Mouse (Mus musculus) intestine, postnatal 0 days (tissue): ENCODE measurements around the gene Rassf6. TPM values are rescaled to one million over a fixed set of nuclear protein-coding genes. Genes with fewer than 3 reads are reported as not detected.

Experiments used
- ATAC-seq: fragments of 200-750 bp; cut with Nextera tagmentation; 2 replicates; pipeline ENCODE4 v1.8.0; 2017; ENCODE audit warnings: mild to moderate bottlenecking, moderate TSS enrichment, moderate library complexity
- H3K27ac ChIP-seq: fragments of 300-500 bp; sonication (generic); 2 replicates; pipeline ENCODE4 v1.5.1; 2014; ENCODE audit warnings: mild to moderate bottlenecking, low read depth, low read length, moderate library complexity
- H3K27me3 ChIP-seq: fragments of 300-500 bp; sonication (generic); replicated peaks from 2 replicates; pipeline ENCODE4 v1.6.1; 2014; ENCODE audit warnings: low read length, mixed read lengths; ENCODE audit not compliant: control insufficient read depth, insufficient read depth
- H3K36me3 ChIP-seq: fragments of 300-500 bp; sonication (generic); 2 replicates; pipeline ENCODE4 v1.6.1; 2014; ENCODE audit warnings: mild to moderate bottlenecking, moderate library complexity; ENCODE audit not compliant: control insufficient read depth, insufficient read depth
- H3K4me1 ChIP-seq: fragments of 300-500 bp; sonication (generic); replicated peaks from 2 replicates; pipeline ENCODE4 v1.6.1; 2014; ENCODE audit warnings: antibody characterized with exemption, low read length, mixed read lengths; ENCODE audit not compliant: control insufficient read depth, insufficient read depth
- H3K4me2 ChIP-seq: fragments of 300-500 bp; sonication (generic); replicated peaks from 2 replicates; pipeline ENCODE4 v1.6.1; 2014; ENCODE audit warnings: low read depth, mild to moderate bottlenecking, moderate library complexity
- H3K4me3 ChIP-seq: fragments of 300-500 bp; sonication (generic); 2 replicates; pipeline ENCODE4 v1.5.1; 2014; ENCODE audit warnings: low read depth, low read length
- H3K9ac ChIP-seq: fragments of 300-500 bp; sonication (generic); 2 replicates; pipeline ENCODE4 v1.6.1; 2014; ENCODE audit warnings: mild to moderate bottlenecking, low read depth, low read length
- H3K9me3 ChIP-seq: fragments of 300-500 bp; sonication (generic); 2 replicates; pipeline ENCODE4 v1.6.1; 2016; ENCODE audit warnings: mixed run types; ENCODE audit not compliant: control insufficient read depth
- CTCF ChIP-seq: sonication (generic); IDR thresholded peaks from 2 replicates; pipeline ENCODE4 v1.5.1; 2016; ENCODE audit warnings: low read depth, mild to moderate bottlenecking, control low read depth, antibody characterized with exemption, moderate library complexity
- WGBS: fragments of 180-500 bp; shearing (Covaris S2); extraction: QIAGEN DNeasy Blood & Tissue Kit; methylation state at CpG from one replicate; pipeline ENCODE4 v1.1.7; 2014; 5-methylcytosine and 5-hydroxymethylcytosine counted together
- polyA plus RNA-seq: library from polyadenylated mRNA; unstranded; fragments of >200 nt; fragmentation: Nextera tagmentation; extraction: Ambion mirVana; gene quantifications from 2 replicates; pipeline ENCODE4 v1.2.1, GENCODE M21; 2015

Gene Rassf6
- polyA plus RNA-seq, 1 experiment from 2014 or later, result 30.7 TPM

DNA sequence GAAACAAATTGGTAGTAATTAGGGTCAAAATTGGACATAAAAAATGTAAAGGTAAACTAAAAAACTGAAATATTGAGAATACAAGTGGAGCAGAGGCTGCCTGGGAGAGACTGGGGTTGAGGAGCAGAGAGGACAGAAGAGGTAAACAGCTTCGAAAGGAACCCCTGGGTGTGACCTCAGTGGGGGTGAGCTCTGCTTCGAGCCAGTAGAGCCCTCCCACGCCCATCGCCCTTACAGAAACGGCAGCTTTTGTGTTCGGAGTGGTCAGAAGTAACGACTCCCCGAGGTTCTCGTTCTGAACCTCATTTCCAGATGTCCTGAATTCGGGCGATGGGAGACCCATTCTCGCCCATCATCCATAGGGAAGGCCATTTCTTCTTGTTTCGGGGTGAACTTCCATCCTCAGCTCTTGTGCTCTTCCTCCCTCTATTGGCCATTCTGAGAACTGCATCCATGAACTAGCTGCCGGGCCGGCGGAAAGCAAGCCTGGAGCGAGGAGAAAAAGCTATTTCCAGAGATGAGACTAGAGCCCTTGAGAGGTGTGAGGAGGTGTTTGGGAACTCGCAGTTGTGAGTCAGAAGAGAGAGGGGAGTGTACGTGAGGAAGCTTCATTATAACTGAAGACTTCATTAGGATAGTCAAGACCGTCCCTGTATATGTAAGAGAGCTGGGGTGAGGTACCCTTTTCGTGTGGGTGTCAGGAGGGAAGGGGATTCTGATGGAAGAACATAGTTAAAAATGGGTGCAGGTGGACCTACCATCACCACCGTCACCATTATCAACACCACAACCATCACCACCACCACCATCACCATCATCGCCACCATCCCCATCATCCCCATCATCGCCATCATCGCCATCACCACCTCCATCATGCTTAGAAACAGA, 51.5 kb downstream of the Rassf6 start:
- ATAC-seq, result no peak
- Histone ChIP-seq H3K4me1 (no peaks in the 10 kb centered on the region), H3K27ac (no peak overlapping the region), H3K36me3 (no peaks in the 10 kb centered on the region), H3K9ac (no peak overlapping the region), H3K27me3 (no peaks in the 10 kb centered on the region), H3K9me3 (no peaks in the 10 kb centered on the region), H3K4me2 (peak overlapping the region; percentile 58), H3K4me3 (peak overlapping the region; percentile 22; the same call in 1 of the 2 replicates)
- TF ChIP-seq CTCF, result peak; percentile 98
- 25% methylated on average over 25 of the region's 25 CpGs for WGBS

DNA sequence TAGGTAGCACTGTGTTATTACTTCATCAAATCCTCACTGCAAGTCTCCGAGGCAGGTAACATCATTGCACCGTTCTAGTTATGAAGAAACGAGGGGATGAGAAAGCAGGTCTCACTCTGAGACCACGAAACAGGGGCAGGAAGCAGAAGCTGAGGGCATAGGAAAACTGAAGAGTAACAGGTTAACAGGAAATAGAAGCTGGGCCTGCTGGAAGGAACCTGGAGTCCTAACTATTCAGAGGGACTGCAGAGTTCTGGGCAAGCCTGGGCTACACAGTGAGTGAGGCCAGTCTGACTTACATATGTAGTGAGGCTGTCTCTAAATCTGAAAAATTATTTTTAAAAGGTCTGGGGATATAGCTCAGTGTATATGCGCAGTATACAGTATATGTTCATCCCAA, 52.4 kb downstream of the Rassf6 start:
- Histone ChIP-seq H3K27me3 (no peaks in the 10 kb centered on the region), H3K4me3 (no peak overlapping the region), H3K27ac (no peak overlapping the region), H3K36me3 (no peaks in the 10 kb centered on the region), H3K4me2 (no peak overlapping the region), H3K9ac (no peak overlapping the region), H3K9me3 (no peaks in the 10 kb centered on the region), H3K4me1 (no peaks in the 10 kb centered on the region)
- no peak for TF ChIP-seq CTCF
- ATAC-seq, result no peak
- 91% methylated on average over 5 of the region's 5 CpGs for WGBS

DNA sequence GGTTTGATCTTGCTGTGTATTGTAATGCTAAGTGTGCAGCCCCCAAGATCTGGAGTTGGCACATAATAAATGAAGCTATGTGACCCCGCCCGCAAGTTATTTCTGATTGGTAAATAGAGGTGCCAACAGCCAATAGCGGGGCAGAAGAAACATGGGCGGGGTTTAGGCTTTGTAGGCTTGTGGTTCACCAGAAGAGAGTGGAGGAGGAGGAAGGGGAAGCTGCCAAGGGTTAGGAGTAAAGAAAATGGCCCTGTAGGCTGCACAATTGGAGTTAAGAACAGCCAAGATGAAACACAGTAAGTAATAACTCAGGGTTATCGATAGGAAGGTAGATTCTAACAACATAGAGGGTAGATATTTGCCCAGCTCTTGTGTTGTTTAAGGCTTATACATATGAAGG, 53.9 kb downstream of the Rassf6 start:
- WGBS, result 80% methylated on average over 5 of the region's 5 CpGs
- no peak for ATAC-seq
- no peak overlapping the region for H3K27ac ChIP-seq
- no peaks in the 10 kb centered on the region for H3K27me3 ChIP-seq
- TF ChIP-seq CTCF, result no peak
- H3K4me2 ChIP-seq, result no peak overlapping the region
- no peak overlapping the region for H3K9ac ChIP-seq
- no peaks in the 10 kb centered on the region for H3K36me3 ChIP-seq
- H3K4me1 ChIP-seq, result no peaks in the 10 kb centered on the region
- H3K9me3 ChIP-seq, result no peaks in the 10 kb centered on the region
- no peak overlapping the region for H3K4me3 ChIP-seq

DNA sequence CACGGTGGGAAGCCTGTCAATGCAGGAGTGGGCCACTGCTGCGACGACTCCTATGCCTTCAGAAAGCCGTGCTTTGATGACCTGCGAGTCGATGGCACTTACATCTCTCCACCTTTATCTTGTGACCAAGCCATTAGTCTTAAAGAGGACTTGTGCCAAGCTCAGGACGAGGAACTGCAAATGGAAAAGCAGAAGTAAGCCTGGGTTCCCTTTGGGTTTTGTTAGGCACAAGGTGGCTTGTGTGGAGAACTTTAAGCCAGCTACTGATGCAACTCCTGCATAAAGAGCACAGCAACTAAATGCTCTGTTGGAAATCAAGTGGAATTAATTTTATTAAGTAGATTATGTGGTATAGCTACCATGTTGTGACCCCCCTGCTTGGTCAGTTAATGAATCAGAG, 55.7 kb downstream of the Rassf6 start:
- WGBS, result 83% methylated on average over 7 of the region's 7 CpGs
- Histone ChIP-seq H3K4me2 (no peak overlapping the region), H3K4me3 (no peak overlapping the region), H3K27ac (no peak overlapping the region), H3K36me3 (no peaks in the 10 kb centered on the region), H3K4me1 (no peaks in the 10 kb centered on the region), H3K9me3 (no peaks in the 10 kb centered on the region), H3K9ac (no peak overlapping the region), H3K27me3 (no peaks in the 10 kb centered on the region)
- ATAC-seq, result no peak
- TF ChIP-seq CTCF, result no peak

DNA sequence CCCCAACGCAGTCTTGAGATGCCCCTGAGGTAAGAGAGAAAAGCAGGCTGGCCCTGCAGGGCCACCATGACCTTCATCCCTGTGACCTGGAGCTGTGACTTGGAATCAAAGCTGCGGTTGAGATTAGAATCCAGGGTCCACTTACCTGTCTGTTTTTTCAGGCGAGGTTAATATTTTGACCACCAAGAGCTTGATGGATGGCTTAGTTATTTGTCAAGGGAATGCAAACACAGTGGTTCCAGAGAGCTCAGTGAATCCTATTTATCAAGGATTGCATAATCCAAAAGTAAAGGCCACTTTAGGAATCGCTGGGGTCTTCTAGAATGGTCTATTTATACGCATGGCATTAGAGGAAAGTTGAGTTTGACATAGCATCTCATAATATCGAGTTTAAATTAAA, 58.3 kb downstream of the Rassf6 start:
- Histone ChIP-seq H3K36me3 (no peaks in the 10 kb centered on the region), H3K27me3 (no peaks in the 10 kb centered on the region), H3K27ac (no peak overlapping the region), H3K4me1 (no peaks in the 10 kb centered on the region), H3K4me3 (no peak overlapping the region), H3K4me2 (no peak overlapping the region), H3K9me3 (no peaks in the 10 kb centered on the region), H3K9ac (no peak overlapping the region)
- ATAC-seq, result no peak
- WGBS, result 69% methylated on average over 6 of the region's 6 CpGs
- TF ChIP-seq CTCF, result no peak

DNA sequence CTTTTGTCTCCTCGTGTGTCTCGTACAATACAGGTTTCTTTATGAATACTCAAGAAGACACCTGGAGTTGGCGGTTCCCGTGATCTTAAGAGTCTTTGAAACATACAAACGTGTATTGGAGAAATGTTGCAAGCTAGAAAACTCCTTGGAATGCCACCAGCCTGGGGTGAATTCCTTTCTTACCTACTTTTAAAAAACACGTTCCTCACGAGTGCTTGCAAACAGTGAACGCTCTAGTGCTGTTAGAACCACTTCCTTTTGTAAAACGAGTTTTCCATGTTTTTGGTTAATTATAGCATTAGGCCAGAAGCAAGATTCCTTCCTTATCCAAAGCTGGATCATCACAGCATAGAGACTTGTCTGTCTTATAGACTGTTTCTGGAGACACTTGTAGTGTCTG, 60.9 kb downstream of the Rassf6 start:
- ATAC-seq, result no peak
- 91% methylated on average over 9 of the region's 9 CpGs for WGBS
- Histone ChIP-seq H3K36me3 (no peaks in the 10 kb centered on the region), H3K4me2 (no peak overlapping the region), H3K4me3 (no peak overlapping the region), H3K9me3 (no peaks in the 10 kb centered on the region), H3K27ac (no peak overlapping the region), H3K27me3 (no peaks in the 10 kb centered on the region), H3K4me1 (no peaks in the 10 kb centered on the region), H3K9ac (no peak overlapping the region)
- no peak for TF ChIP-seq CTCF

DNA sequence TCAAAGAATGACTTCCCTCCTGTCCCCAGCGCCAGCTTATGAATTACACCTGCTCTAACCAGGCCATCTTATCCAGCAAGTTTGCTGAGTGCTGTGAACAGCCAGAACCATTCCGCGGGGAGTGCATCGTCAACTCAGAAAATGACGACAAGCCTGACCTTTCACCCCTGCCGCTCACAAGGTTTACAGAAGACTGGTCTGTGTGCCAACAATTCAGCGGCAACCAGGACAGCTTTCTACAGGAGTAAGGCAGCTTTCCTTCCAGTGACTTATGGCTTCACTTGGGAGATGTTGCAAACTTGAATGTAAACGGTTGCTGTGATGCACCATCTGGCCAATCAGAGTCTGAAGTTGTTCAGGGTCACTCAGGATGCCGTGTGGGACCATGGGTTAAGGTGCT, 62.7 kb downstream of the Rassf6 start:
- H3K27me3 ChIP-seq, result no peaks in the 10 kb centered on the region
- no peak for ATAC-seq
- H3K9me3 ChIP-seq, result no peaks in the 10 kb centered on the region
- H3K9ac ChIP-seq, result no peak overlapping the region
- H3K36me3 ChIP-seq, result no peaks in the 10 kb centered on the region
- WGBS, result 40% methylated on average over 9 of the region's 9 CpGs
- no peaks in the 10 kb centered on the region for H3K4me1 ChIP-seq
- H3K4me3 ChIP-seq, result no peak overlapping the region
- no peak overlapping the region for H3K4me2 ChIP-seq
- no peak overlapping the region for H3K27ac ChIP-seq
- no peak for TF ChIP-seq CTCF
